Mouse (Mus musculus): ENCODE measurements around the gene Lpcat3. TPM values are rescaled to one million over a fixed set of nuclear protein-coding genes. Genes with fewer than 3 reads are reported as not detected.

Gene Lpcat3
- polyA plus RNA-seq, 1 experiment from 2014 or later, result 53.8 TPM

DNA sequence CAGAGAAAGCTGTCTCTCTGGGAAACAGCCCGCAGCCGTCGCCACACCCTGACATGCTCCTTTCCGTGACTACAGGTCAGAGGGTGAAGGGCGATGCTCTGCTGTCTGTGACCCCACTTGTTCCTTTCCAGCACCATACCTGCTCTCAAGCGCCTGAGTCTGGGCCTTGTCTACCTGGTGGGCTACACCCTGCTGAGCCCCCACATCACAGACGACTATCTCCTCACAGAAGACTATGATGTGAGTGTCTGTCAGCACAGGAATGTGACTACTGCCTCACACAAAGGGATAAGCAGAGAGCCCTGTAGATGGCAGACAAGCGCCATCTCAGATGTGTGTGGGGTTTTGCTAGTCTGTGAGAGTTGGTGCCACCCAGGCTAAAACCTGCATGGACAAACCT lies 38.5 kb downstream of the Lpcat3 start:
- Histone ChIP-seq H3K27ac (no peak overlapping the region), H3K27me3 (ENCODE audit: insufficient read depth, poor library complexity, severe bottlenecking) (no peaks in the 10 kb centered on the region), H3K4me3 (no peak overlapping the region), H3K9me3 (no peaks in the 10 kb centered on the region), H3K36me3 (peaks cover 73% of the 10 kb centered on the region), H3K4me1 (peaks cover 14% of the 10 kb centered on the region; the same call in 1 of the 2 replicates)
- WGBS, result 74% methylated on average over 8 of the region's 8 CpGs
- no peak for DNase-seq (ENCODE audit: low spot score)

GRCm38 (mm10) chr6:124702102-124702783 lies 39.4 kb downstream of the Lpcat3 start:
- Histone ChIP-seq H3K4me1 (peaks cover 14% of the 10 kb centered on the region; the same call in 1 of the 2 replicates), H3K36me3 (peaks cover 78% of the 10 kb centered on the region), H3K27me3 (ENCODE audit: insufficient read depth, poor library complexity, severe bottlenecking) (no peaks in the 10 kb centered on the region), H3K27ac (no peak overlapping the region), H3K9me3 (no peaks in the 10 kb centered on the region), H3K4me3 (no peak overlapping the region)
- 91% methylated on average over 17 of the region's 17 CpGs for WGBS
- DNase-seq (ENCODE audit: low spot score), result no peak

- no peak for DNase-seq (ENCODE audit: low spot score)
- peaks cover 81% of the 10 kb centered on the region for H3K36me3 ChIP-seq
- 51% methylated on average over 3 of the region's 3 CpGs for WGBS
Measured at GRCm38 (mm10) chr6:124702784-124703103, 39.9 kb downstream of the Lpcat3 start.

DNA sequence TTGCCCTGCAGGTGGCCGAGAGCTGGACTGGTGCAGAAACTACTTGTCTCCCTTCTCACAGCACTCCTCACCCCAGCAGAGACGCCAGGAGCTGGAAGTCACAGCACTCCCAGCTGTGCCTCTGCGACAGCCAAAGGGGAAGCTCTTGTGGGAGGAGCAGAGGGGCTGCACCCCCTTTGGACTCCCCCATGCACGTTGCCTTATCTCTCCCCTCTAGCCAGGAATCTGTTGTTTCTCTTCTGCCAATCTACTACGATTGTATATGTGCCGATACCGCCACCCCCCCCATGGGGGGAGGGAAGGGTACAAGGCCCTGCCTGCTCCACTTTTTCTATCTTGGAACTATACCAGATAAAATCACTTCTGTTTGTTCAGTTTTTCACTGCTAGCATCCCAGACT lies 41.0 kb downstream of the Lpcat3 start:
- Histone ChIP-seq H3K27ac (no peak overlapping the region), H3K4me1 (peaks cover 14% of the 10 kb centered on the region; the same call in 1 of the 2 replicates), H3K36me3 (peaks cover 90% of the 10 kb centered on the region), H3K9me3 (no peaks in the 10 kb centered on the region), H3K27me3 (ENCODE audit: insufficient read depth, poor library complexity, severe bottlenecking) (no peaks in the 10 kb centered on the region), H3K4me3 (no peak overlapping the region)
- DNase-seq (ENCODE audit: low spot score), result no peak
- WGBS, result 63% methylated on average over 7 of the region's 7 CpGs

More at GRCm38 (mm10) chr6:124702784-124703103, 39.9 kb downstream of the Lpcat3 start:
- H3K27ac ChIP-seq, result no peak overlapping the region
- H3K4me1 ChIP-seq, result peaks cover 14% of the 10 kb centered on the region; the same call in 1 of the 2 replicates
- H3K4me3 ChIP-seq, result no peak overlapping the region
- H3K27me3 ChIP-seq (ENCODE audit: insufficient read depth, poor library complexity, severe bottlenecking), result no peaks in the 10 kb centered on the region
- no peaks in the 10 kb centered on the region for H3K9me3 ChIP-seq

GRCm38 (mm10) chr6:124704417-124704816 lies 41.6 kb downstream of the Lpcat3 start:
- 89% methylated on average over 2 of the region's 2 CpGs for WGBS
- no peak for DNase-seq (ENCODE audit: low spot score)
- Histone ChIP-seq H3K27me3 (ENCODE audit: insufficient read depth, poor library complexity, severe bottlenecking) (no peaks in the 10 kb centered on the region), H3K4me3 (no peak overlapping the region), H3K36me3 (peaks cover 89% of the 10 kb centered on the region), H3K4me1 (peaks cover 14% of the 10 kb centered on the region; the same call in 1 of the 2 replicates), H3K9me3 (no peaks in the 10 kb centered on the region), H3K27ac (no peak overlapping the region)

- WGBS, result 82% methylated on average over 5 of the region's 5 CpGs
Measured at GRCm38 (mm10) chr6:124706061-124706627, 43.3 kb downstream of the Lpcat3 start.

GRCm38 (mm10) chr6:124708289-124708889 lies 45.6 kb downstream of the Lpcat3 start:
- H3K9me3 ChIP-seq, result no peaks in the 10 kb centered on the region
- H3K36me3 ChIP-seq, result peaks cover 64% of the 10 kb centered on the region
- 93% methylated on average over 10 of the region's 10 CpGs for WGBS
- H3K4me1 ChIP-seq, result peaks cover 14% of the 10 kb centered on the region
- no peak for DNase-seq (ENCODE audit: low spot score)
- no peaks in the 10 kb centered on the region for H3K27me3 ChIP-seq (ENCODE audit: insufficient read depth, poor library complexity, severe bottlenecking)
- H3K4me3 ChIP-seq, result no peak overlapping the region
- no peak overlapping the region for H3K27ac ChIP-seq

More at GRCm38 (mm10) chr6:124706061-124706627, 43.3 kb downstream of the Lpcat3 start:
- H3K4me1 ChIP-seq, result peaks cover 13% of the 10 kb centered on the region
- H3K27me3 ChIP-seq (ENCODE audit: insufficient read depth, poor library complexity, severe bottlenecking), result no peaks in the 10 kb centered on the region
- H3K4me3 ChIP-seq, result no peak overlapping the region
- H3K27ac ChIP-seq, result no peak overlapping the region
- peaks cover 87% of the 10 kb centered on the region for H3K36me3 ChIP-seq
- no peaks in the 10 kb centered on the region for H3K9me3 ChIP-seq
- DNase-seq (ENCODE audit: low spot score), result no peak

DNA sequence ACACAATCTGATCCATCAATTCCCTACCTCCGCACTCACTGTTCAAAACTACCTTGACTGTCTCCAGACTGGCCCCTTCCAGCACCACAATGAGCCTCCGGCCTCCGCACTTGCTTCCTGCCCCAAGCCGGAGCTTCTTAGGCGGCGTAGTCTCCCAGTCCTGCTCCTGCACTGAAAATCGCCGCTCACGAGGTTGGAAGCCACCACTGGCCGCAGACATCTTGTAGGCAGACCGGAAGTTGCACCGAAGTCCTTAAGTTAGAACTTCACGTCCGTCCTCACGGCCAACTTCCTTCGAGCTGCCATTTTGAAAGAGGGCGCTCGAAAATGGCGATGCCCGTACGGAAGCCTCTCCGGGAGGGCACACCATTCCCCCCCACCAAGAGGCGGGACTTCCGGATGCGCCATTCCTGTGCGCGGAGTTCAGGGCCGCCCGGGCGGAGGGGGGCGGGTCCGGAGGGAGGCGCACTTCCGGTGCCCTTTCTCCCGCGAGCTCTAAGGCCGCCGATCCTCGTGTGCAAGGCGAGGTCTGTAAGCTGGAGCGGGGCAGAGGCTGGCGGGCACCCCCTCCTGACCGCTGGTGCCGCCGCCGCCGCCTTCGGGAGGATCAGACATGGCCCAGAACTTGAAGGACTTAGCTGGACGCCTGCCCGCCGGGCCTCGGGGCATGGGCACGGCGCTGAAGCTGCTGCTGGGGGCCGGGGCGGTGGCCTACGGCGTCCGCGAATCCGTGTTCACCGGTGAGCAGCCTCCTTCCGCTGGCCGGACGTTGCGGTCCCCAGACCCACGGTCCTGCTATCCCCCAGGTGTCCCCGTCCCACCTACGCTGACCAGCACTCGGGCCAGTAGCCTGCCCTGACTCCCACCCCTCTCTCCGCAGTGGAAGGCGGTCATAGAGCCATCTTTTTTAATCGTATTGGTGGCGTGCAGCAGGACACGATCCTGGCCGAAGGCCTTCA lies 49.3 kb downstream of the Lpcat3 start, which contains the start of the genes Emg1 and Phb2:
Emg1 (minus strand) TSS at position 355 of the 959 bp plus-strand sequence.
Phb2 (plus strand) TSS at position 513 of the 959 bp plus-strand sequence.
- peak; percentile 99 for DNase-seq (ENCODE audit: low spot score)
- Histone ChIP-seq H3K4me1 (peaks cover 23% of the 10 kb centered on the region), H3K27me3 (ENCODE audit: insufficient read depth, poor library complexity, severe bottlenecking) (no peaks in the 10 kb centered on the region), H3K36me3 (peaks cover 66% of the 10 kb centered on the region), H3K27ac (peak within 1 kb of the TSS; percentile 96), H3K9me3 (no peaks in the 10 kb centered on the region), H3K4me3 (peak within 1 kb of the TSS; percentile 97)
- under 1% methylated on average over 76 of the region's 76 CpGs for WGBS

- H3K4me3 ChIP-seq, result peak overlapping the region; percentile 97
- no peak for DNase-seq (ENCODE audit: low spot score)
- WGBS, result 17% methylated on average over 11 of the region's 11 CpGs
- H3K9me3 ChIP-seq, result no peaks in the 10 kb centered on the region
- H3K27ac ChIP-seq, result peak overlapping the region; percentile 96
- no peaks in the 10 kb centered on the region for H3K27me3 ChIP-seq (ENCODE audit: insufficient read depth, poor library complexity, severe bottlenecking)
- peaks cover 27% of the 10 kb centered on the region for H3K4me1 ChIP-seq
- peaks cover 68% of the 10 kb centered on the region for H3K36me3 ChIP-seq
Measured at GRCm38 (mm10) chr6:124712918-124713317, 50.1 kb downstream of the Lpcat3 start.

GRCm38 (mm10) chr6:124716864-124717490 lies 54.1 kb downstream of the Lpcat3 start:
- Histone ChIP-seq H3K36me3 (peaks cover 43% of the 10 kb centered on the region), H3K9me3 (no peaks in the 10 kb centered on the region), H3K27ac (no peak overlapping the region), H3K4me1 (peaks cover 50% of the 10 kb centered on the region), H3K27me3 (ENCODE audit: insufficient read depth, poor library complexity, severe bottlenecking) (no peaks in the 10 kb centered on the region), H3K4me3 (no peak overlapping the region)
- 69% methylated on average over 20 of the region's 20 CpGs for WGBS
- DNase-seq (ENCODE audit: low spot score), result no peak

GRCm38 (mm10) chr6:124717968-124718367 lies 55.1 kb downstream of the Lpcat3 start:
- Histone ChIP-seq H3K4me1 (peaks cover 48% of the 10 kb centered on the region), H3K27ac (peak overlapping the region; percentile 78; the same call in 1 of the 2 replicates), H3K9me3 (no peaks in the 10 kb centered on the region), H3K27me3 (ENCODE audit: insufficient read depth, poor library complexity, severe bottlenecking) (no peaks in the 10 kb centered on the region), H3K36me3 (peaks cover 43% of the 10 kb centered on the region), H3K4me3 (peak overlapping the region; percentile 28)
- WGBS, result 67% methylated on average over 13 of the region's 13 CpGs
- DNase-seq (ENCODE audit: low spot score), result no peak

DNA sequence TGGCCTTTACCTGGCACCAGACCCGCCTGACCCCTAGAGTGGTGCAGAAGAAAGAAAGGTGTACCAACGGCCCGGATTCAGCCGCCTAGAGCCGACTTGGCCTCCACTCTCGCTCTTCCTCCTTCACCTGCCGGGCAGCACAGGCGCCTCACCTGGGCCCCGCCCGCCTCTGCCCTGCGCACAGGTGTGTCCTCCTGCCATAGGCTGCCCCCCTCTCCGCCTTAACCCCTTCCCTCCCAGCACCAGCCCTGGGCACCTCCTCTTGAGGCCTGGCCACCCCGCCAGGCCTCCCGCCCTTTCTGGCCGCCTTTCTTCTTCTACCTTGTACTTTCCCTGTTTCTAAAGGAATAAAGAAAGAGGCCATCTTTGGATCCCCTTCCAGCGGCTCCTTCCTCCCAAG lies 55.9 kb downstream of the Lpcat3 start:
- H3K27me3 ChIP-seq (ENCODE audit: insufficient read depth, poor library complexity, severe bottlenecking), result no peaks in the 10 kb centered on the region
- DNase-seq (ENCODE audit: low spot score), result no peak
- no peaks in the 10 kb centered on the region for H3K9me3 ChIP-seq
- H3K4me1 ChIP-seq, result peaks cover 41% of the 10 kb centered on the region
- peaks cover 43% of the 10 kb centered on the region for H3K36me3 ChIP-seq
- H3K27ac ChIP-seq, result peak overlapping the region; percentile 78
- WGBS, result 58% methylated on average over 16 of the region's 16 CpGs
- H3K4me3 ChIP-seq, result peak overlapping the region; percentile 28
